Mouse (Mus musculus): ENCODE measurements around the gene Rad51. TPM values are rescaled to one million over a fixed set of nuclear protein-coding genes. Genes with fewer than 3 reads are reported as not detected.
A peak's percentile ranks its signal among the peaks of the same experiment; 100 is the strongest.

The Rad51 gene
- polyA plus RNA-seq, 1 experiment from 2014 or later = 36.6 TPM

DNA sequence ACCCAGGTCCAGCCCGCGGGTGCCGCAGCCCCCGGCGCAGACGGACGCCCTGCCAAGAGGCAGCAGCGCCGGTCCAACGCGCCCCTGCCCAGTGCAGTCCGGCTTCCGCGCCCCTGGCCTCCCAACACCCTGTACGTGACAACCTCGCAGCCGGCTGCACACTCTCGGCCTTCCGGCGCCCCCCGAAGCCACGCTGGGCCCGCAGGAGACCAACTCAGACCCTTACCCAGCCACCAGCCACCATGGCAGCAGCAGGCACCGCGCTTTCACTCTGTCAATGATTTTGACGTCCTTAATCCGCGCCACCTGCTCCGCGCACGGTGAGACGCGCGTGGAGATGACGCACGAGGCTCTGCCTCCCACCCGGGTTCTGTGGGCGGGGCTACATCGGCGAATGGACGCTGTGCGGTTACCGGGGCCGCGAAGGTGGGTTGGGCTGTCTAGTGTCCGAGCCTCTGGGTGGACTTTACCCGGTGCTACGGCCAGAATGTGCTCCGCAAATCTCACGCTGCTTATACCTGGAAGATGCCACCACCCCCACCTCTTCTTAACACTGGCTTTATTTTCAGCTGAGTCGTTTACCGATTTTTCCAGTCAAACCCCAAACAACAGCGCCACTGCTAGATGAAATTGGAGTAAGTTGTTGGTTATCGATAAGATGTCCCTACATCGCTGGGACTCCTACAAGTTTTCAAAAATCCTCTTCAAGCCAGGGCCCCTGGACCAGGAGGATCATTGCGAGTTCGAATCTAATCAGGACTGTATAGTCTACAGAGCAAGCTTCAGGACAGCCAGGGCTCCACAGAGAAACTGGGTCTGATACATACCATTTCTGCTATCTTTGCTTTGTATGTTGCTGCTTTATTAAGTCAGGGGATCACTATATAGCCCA lies 44.3 kb downstream of the Rad51 start, which contains the start of gene Rmdn3:
Gene Rmdn3 (minus strand): TSS at position 354 of the 892 bp plus-strand sequence.
- under 1% methylated on average over 57 of the region's 57 CpGs for WGBS
- Histone ChIP-seq H3K9me3 (replicated peaks; ENCODE audit: control insufficient read depth, low read length) (no peaks in the 10 kb centered on the region), H3K36me3 (ENCODE audit: control insufficient read depth, insufficient read depth, low read length) (0 out of 2 replicates have a peak, but pooled peaks cover 4% of the 10 kb centered on the region), H3K27me3 (ENCODE audit: control insufficient read depth, insufficient read depth, low read length) (no peaks in the 10 kb centered on the region), H3K27ac (ENCODE audit: low read length) (no peak within 1 kb of the TSS), H3K4me3 (replicated peaks; ENCODE audit: low read length) (peak within 1 kb of the TSS; percentile 90), H3K4me1 (ENCODE audit: control insufficient read depth, insufficient read depth, low read length) (peaks cover 8% of the 10 kb centered on the region; the same call in 1 of the 2 replicates), H3K4me2 (ENCODE audit: low read depth, low read length) (peak within 1 kb of the TSS; percentile 68), H3K9ac (ENCODE audit: low read length) (peak within 1 kb of the TSS; percentile 91)
- peak; percentile 89 for ATAC-seq (ENCODE audit: insufficient read depth, low FRiP score)

DNA sequence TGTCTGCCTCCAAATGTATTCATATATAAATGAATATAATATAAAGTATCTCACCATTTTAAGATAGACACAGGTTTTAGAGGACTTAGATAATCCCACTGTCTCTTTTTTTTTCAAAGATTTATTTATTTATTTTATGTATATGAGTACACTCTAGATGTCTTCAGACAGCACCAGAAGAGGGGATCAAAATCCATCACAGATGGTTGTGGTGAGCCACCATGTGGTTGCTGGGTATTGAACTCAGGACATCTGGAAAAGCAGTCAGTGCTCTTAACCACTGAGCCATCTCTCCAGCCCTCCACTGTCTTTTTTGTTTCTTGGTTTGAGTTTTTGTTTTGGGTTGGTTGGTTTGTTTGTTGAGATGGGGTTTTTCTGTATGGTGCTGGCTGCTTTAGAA lies 45.2 kb downstream of the Rad51 start:
- Histone ChIP-seq H3K4me2 (ENCODE audit: low read depth, low read length) (no peak overlapping the region), H3K27me3 (ENCODE audit: control insufficient read depth, insufficient read depth, low read length) (no peaks in the 10 kb centered on the region), H3K27ac (ENCODE audit: low read length) (no peak overlapping the region), H3K36me3 (ENCODE audit: control insufficient read depth, insufficient read depth, low read length) (0 out of 2 replicates have a peak, but pooled peaks cover 4% of the 10 kb centered on the region), H3K9ac (ENCODE audit: low read length) (no peak overlapping the region), H3K9me3 (replicated peaks; ENCODE audit: control insufficient read depth, low read length) (no peaks in the 10 kb centered on the region), H3K4me1 (ENCODE audit: control insufficient read depth, insufficient read depth, low read length) (peaks cover 8% of the 10 kb centered on the region; the same call in 1 of the 2 replicates), H3K4me3 (replicated peaks; ENCODE audit: low read length) (no peak overlapping the region)
- no peak for ATAC-seq (ENCODE audit: insufficient read depth, low FRiP score)

DNA sequence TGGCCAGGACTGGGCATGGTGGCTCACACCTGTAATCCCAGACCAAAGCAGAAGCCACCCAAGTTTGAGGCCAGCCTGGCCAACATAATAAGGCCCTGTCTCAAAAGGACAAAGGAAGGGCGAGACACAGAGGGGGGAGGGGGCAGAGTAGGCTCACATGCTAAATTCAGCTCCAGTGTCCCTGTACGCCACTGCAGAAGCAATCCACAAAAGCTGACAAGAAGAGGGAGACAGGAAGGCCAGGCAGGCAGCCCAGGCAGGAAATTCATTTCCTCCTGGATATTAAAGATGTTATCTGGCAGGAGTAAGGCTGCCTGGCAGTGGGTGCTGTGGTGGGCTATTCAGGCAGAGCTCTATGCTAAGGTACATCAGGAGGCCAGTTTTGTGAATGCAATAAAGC lies 48.7 kb downstream of the Rad51 start:
- H3K36me3 ChIP-seq (ENCODE audit: control insufficient read depth, insufficient read depth, low read length) = no peaks in the 10 kb centered on the region
- H3K4me1 ChIP-seq (ENCODE audit: control insufficient read depth, insufficient read depth, low read length) = no peaks in the 10 kb centered on the region; the same call in 1 of the 2 replicates
- no peak overlapping the region for H3K9ac ChIP-seq (ENCODE audit: low read length)
- no peaks in the 10 kb centered on the region for H3K27me3 ChIP-seq (ENCODE audit: control insufficient read depth, insufficient read depth, low read length)
- WGBS = 51% methylated on average over 2 of the region's 2 CpGs
- ATAC-seq (ENCODE audit: insufficient read depth, low FRiP score) = no peak
- H3K4me2 ChIP-seq (ENCODE audit: low read depth, low read length) = no peak overlapping the region
- H3K27ac ChIP-seq (ENCODE audit: low read length) = no peak overlapping the region
- H3K4me3 ChIP-seq (replicated peaks; ENCODE audit: low read length) = no peak overlapping the region
- no peaks in the 10 kb centered on the region for H3K9me3 ChIP-seq (replicated peaks; ENCODE audit: control insufficient read depth, low read length)

DNA sequence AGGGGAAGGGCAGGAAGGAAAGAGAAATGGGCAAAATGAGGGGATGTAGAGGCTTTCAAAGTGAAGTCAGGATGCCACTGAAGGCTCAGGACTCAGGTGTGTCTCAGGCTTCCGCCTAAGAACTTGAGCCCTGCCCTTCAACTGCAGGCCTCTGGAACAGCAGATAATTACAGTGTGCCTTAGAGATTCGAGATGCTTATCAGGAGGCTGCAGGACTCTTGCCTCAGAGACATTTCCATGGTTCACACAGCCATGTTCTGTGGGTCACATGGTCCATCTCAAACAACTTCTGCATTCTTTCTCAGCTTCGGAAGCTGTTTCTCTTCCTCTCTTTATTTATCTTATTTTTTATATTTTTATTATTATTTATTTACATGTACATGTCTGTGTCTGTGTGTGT lies 50.5 kb downstream of the Rad51 start:
- no peaks in the 10 kb centered on the region for H3K27me3 ChIP-seq (ENCODE audit: control insufficient read depth, insufficient read depth, low read length)
- no peaks in the 10 kb centered on the region for H3K36me3 ChIP-seq (ENCODE audit: control insufficient read depth, insufficient read depth, low read length)
- 46% methylated on average over 3 of the region's 3 CpGs for WGBS
- no peak overlapping the region for H3K9ac ChIP-seq (ENCODE audit: low read length)
- no peaks in the 10 kb centered on the region for H3K9me3 ChIP-seq (replicated peaks; ENCODE audit: control insufficient read depth, low read length)
- ATAC-seq (ENCODE audit: insufficient read depth, low FRiP score) = no peak
- no peak overlapping the region for H3K27ac ChIP-seq (ENCODE audit: low read length)
- H3K4me2 ChIP-seq (ENCODE audit: low read depth, low read length) = no peak overlapping the region
- peaks cover 8% of the 10 kb centered on the region for H3K4me1 ChIP-seq (ENCODE audit: control insufficient read depth, insufficient read depth, low read length)
- H3K4me3 ChIP-seq (replicated peaks; ENCODE audit: low read length) = no peak overlapping the region

DNA sequence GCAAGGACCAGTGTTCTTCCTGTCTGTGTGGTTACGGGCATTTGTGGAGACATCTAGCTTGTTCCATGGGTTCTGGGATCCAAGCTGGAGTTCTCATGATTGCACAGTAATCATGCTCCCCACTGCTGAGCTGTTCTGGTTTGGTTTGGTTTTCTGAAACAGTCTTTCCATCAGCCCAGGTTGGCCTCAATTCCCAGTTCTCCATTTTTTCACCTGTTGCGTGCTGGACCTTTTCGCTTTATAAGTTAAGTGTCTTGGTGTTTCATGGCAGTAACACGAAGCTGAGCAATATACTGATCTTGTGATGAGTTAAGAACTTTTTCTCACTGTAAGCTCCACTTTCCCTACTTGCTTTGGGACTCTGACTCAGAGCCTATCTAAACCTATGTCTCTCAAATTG lies 51.4 kb downstream of the Rad51 start:
- Histone ChIP-seq H3K27ac (ENCODE audit: low read length) (no peak overlapping the region), H3K9me3 (replicated peaks; ENCODE audit: control insufficient read depth, low read length) (no peaks in the 10 kb centered on the region), H3K9ac (ENCODE audit: low read length) (no peak overlapping the region), H3K36me3 (ENCODE audit: control insufficient read depth, insufficient read depth, low read length) (no peaks in the 10 kb centered on the region), H3K4me1 (ENCODE audit: control insufficient read depth, insufficient read depth, low read length) (peaks cover 8% of the 10 kb centered on the region), H3K27me3 (ENCODE audit: control insufficient read depth, insufficient read depth, low read length) (no peaks in the 10 kb centered on the region), H3K4me3 (replicated peaks; ENCODE audit: low read length) (no peak overlapping the region), H3K4me2 (ENCODE audit: low read depth, low read length) (no peak overlapping the region)
- WGBS = 88% methylated on average over 4 of the region's 4 CpGs
- ATAC-seq (ENCODE audit: insufficient read depth, low FRiP score) = no peak

DNA sequence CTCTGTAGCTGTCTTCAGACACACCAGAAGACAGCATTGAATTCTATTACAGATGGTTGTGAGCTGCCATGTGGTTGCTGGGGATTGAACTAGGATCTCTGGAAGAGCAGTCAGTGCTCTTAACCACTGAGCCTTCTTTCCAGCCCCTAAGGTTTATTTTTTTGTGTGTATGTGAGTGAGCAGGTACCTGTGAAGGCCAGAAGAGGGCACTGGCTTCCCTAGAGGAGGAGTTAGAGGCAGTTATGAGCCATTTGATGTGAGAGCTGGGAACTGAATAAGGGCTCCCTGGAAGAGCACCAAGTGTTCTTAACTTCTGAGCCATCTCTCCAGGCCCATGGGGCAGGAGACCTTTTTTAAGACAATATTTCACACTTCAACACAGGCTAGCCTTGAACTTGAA lies 52.8 kb downstream of the Rad51 start:
- H3K9ac ChIP-seq (ENCODE audit: low read length) = no peak overlapping the region
- ATAC-seq (ENCODE audit: insufficient read depth, low FRiP score) = no peak
- no peaks in the 10 kb centered on the region for H3K9me3 ChIP-seq (replicated peaks; ENCODE audit: control insufficient read depth, low read length)
- no peaks in the 10 kb centered on the region for H3K27me3 ChIP-seq (ENCODE audit: control insufficient read depth, insufficient read depth, low read length)
- H3K36me3 ChIP-seq (ENCODE audit: control insufficient read depth, insufficient read depth, low read length) = no peaks in the 10 kb centered on the region
- H3K4me3 ChIP-seq (replicated peaks; ENCODE audit: low read length) = no peak overlapping the region
- H3K4me2 ChIP-seq (ENCODE audit: low read depth, low read length) = no peak overlapping the region
- H3K4me1 ChIP-seq (ENCODE audit: control insufficient read depth, insufficient read depth, low read length) = peaks cover 8% of the 10 kb centered on the region
- H3K27ac ChIP-seq (ENCODE audit: low read length) = no peak overlapping the region

DNA sequence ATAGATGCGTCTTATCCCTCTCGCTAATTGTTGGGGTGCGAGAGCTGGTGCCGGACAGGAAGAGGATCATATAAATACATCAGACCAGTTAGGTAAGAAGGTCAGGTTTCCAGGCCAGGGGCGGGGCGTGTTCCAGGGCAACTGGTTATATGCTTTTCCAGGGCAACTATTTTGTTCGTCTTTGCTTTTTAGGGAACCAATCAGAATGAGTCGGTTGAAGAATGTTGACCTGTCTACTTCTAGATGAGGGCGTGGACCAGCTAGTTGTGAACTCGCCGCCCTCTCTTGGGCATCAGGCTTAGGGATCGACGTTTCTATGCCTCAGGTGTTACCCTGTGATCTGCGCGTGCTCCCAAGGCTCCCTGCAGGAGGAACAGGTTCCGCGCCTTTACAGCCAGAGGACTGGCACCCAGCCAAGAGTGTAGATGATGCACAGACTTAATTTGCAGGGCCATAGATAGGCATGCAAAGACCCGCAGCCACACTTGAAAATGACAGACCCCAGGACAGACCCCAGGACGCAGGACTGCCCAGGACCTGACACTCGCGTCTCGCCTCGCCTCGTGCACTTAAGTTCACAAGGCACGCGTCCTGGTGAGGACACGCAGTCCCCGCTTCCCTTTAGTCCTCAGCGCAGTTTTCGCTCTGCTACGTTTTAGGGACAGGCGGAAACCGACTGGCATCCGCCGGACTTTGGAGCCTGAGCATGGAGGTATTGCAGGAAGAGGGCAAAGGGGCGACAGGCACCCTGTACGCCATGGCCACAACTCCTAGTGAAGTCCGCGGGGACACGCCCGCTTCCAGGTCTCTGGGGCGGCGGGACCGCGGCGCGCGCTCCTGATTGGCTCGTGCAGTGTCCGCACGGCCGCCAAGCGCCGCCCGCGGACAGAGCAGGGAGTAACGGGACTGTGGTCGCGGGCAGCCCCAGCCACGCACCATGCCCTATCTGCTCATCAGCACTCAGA lies 54.6 kb downstream of the Rad51 start, which contains the start of gene Gchfr:
Gene Gchfr (plus strand): TSS at position 873 of the 965 bp plus-strand sequence.
- WGBS = under 1% methylated on average over 60 of the region's 60 CpGs
- no peaks in the 10 kb centered on the region for H3K27me3 ChIP-seq (ENCODE audit: control insufficient read depth, insufficient read depth, low read length)
- peak; percentile 81 for ATAC-seq (ENCODE audit: insufficient read depth, low FRiP score)
- peak within 1 kb of the TSS; percentile 100 for H3K4me2 ChIP-seq (ENCODE audit: low read depth, low read length)
- peak within 1 kb of the TSS; percentile 63 for H3K4me3 ChIP-seq (replicated peaks; ENCODE audit: low read length)
- peak within 1 kb of the TSS; percentile 67 for H3K9ac ChIP-seq (ENCODE audit: low read length)
- H3K36me3 ChIP-seq (ENCODE audit: control insufficient read depth, insufficient read depth, low read length) = no peaks in the 10 kb centered on the region; the same call in 1 of the 2 replicates
- peak within 1 kb of the TSS; percentile 16; the same call in 1 of the 2 replicates for H3K27ac ChIP-seq (ENCODE audit: low read length)
- H3K9me3 ChIP-seq (replicated peaks; ENCODE audit: control insufficient read depth, low read length) = no peaks in the 10 kb centered on the region
- H3K4me1 ChIP-seq (ENCODE audit: control insufficient read depth, insufficient read depth, low read length) = peaks cover 8% of the 10 kb centered on the region

DNA sequence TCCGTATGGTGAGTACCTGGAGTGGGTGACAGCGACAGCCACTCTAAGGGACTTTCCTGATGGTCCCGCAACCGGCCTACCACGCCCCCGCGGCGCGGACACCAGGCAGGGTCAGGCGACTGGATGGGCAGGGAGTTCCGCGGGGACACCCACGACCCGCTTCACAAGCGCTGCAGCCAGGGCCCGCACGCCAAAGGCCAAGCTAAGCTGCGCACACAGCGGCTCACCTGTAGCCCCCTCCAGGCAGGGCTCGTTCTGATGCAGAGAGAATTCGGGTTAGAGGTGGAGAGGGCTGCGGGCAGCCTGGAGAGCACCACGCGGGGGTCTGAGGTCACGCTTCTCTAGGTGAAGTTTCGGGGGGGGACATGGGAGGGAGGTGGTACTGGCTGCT lies 55.3 kb downstream of the Rad51 start:
- H3K4me2 ChIP-seq (ENCODE audit: low read depth, low read length) = peak overlapping the region; percentile 100
- H3K9ac ChIP-seq (ENCODE audit: low read length) = peak overlapping the region; percentile 67
- peak overlapping the region; percentile 63 for H3K4me3 ChIP-seq (replicated peaks; ENCODE audit: low read length)
- no peaks in the 10 kb centered on the region for H3K27me3 ChIP-seq (ENCODE audit: control insufficient read depth, insufficient read depth, low read length)
- no peak; the same call in 1 of the 2 replicates for ATAC-seq (ENCODE audit: insufficient read depth, low FRiP score)
- H3K9me3 ChIP-seq (replicated peaks; ENCODE audit: control insufficient read depth, low read length) = no peaks in the 10 kb centered on the region
- H3K27ac ChIP-seq (ENCODE audit: low read length) = no peak overlapping the region
- peaks cover 14% of the 10 kb centered on the region for H3K4me1 ChIP-seq (ENCODE audit: control insufficient read depth, insufficient read depth, low read length)
- 4% methylated on average over 26 of the region's 26 CpGs for WGBS
- H3K36me3 ChIP-seq (ENCODE audit: control insufficient read depth, insufficient read depth, low read length) = no peaks in the 10 kb centered on the region; the same call in 1 of the 2 replicates

Data from stomach, embryonic 16.5 days (tissue).